Mouse (Mus musculus) limb, embryonic 13.5 days (tissue): ENCODE measurements around the gene Gramd4. TPM values are rescaled to one million over a fixed set of nuclear protein-coding genes. Genes with fewer than 3 reads are reported as not detected.

Experiments
- ATAC-seq: fragments of 200-750 bp; cut with Nextera tagmentation; 2 replicates; pipeline ENCODE4 v1.8.0; 2017; ENCODE audit warnings: low read depth, moderate number of reproducible peaks, moderate TSS enrichment; ENCODE audit not compliant: low FRiP score
- H3K27ac ChIP-seq: fragments of 300-500 bp; sonication (generic); 2 replicates; pipeline ENCODE4 v1.5.1; 2015; ENCODE audit warnings: inconsistent platforms, mild to moderate bottlenecking, moderate library complexity
- H3K27me3 ChIP-seq: fragments of 300-500 bp; sonication (generic); 2 replicates; pipeline ENCODE4 v1.6.1; 2015; ENCODE audit warnings: mild to moderate bottlenecking, inconsistent platforms
- H3K36me3 ChIP-seq: fragments of 300-500 bp; sonication (generic); 2 replicates; pipeline ENCODE4 v1.6.1; 2015; ENCODE audit warnings: inconsistent platforms, mild to moderate bottlenecking, moderate library complexity
- H3K4me1 ChIP-seq: fragments of 300-500 bp; sonication (generic); 2 replicates; pipeline ENCODE4 v1.6.1; 2015; ENCODE audit warnings: inconsistent platforms
- H3K4me2 ChIP-seq: fragments of 300-500 bp; sonication (generic); replicated peaks from 2 replicates; pipeline ENCODE4 v1.6.1; 2015; ENCODE audit warnings: inconsistent platforms, mild to moderate bottlenecking, moderate library complexity
- H3K4me3 ChIP-seq: fragments of 300-500 bp; sonication (generic); 2 replicates; pipeline ENCODE4 v1.5.1; 2015; ENCODE audit warnings: moderate library complexity, mild to moderate bottlenecking, inconsistent platforms
- H3K9ac ChIP-seq: fragments of 300-500 bp; sonication (generic); 2 replicates; pipeline ENCODE4 v1.6.1; 2015; ENCODE audit warnings: mild to moderate bottlenecking, inconsistent platforms
- H3K9me3 ChIP-seq: fragments of 300-500 bp; sonication (generic); 2 replicates; pipeline ENCODE4 v1.6.1; 2016; ENCODE audit warnings: inconsistent platforms
- WGBS: fragments of 180-500 bp; shearing (Covaris S2); methylation state at CpG from one replicate; pipeline ENCODE4 v1.1.7; 2015; 5-methylcytosine and 5-hydroxymethylcytosine counted together
- polyA plus RNA-seq: library from polyadenylated mRNA; unstranded; fragments of >200 nt; fragmentation: Nextera tagmentation; extraction: Ambion mirVana; gene quantifications from 2 replicates; pipeline ENCODE4 v1.2.1, GENCODE M21; 2015

The Gramd4 gene
- polyA plus RNA-seq, 1 experiment from 2014 or later: 15.3 TPM

DNA sequence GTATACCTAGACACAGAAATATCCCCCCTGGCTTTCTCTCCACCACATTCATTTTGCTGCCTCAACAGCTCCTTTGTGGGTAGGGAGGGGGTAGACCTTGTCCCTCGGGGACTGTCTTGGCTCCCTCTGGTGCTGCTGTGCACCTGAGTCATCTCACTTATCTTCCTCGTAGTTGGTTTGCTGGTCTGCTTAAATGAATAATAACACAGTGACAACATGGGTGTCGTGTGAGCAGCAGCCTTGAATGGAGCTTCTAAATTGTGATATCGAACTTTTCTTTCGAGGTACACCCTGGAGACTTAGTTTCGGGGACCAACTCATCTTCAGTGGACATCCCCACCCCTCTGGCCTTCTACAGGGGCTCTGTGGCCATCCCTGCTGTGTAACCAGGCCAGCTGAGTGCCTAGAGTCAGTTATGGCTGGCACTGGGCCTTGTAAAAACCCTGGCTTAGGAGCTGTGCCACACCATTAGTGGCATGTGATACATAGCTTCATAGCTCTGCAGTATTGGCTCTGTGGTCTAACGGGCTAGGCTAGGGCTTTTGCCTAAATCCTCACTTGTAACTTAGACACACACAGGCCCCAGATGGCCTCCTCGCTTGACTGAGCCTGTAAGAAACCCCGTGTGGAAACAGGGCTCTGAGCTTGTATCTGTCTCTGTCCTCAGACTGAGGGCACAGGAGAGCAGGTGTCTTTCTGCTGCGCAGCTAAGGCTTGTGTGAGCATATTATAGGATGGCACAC, 53.0 kb downstream of the Gramd4 start:
- Histone ChIP-seq H3K4me1 (peaks cover 17% of the 10 kb centered on the region), H3K27me3 (no peaks in the 10 kb centered on the region), H3K27ac (no peak overlapping the region), H3K9ac (0 out of 2 replicates have a peak overlapping the region, but pooled peaks have one; percentile 14), H3K4me2 (no peak overlapping the region), H3K9me3 (no peaks in the 10 kb centered on the region), H3K4me3 (no peak overlapping the region), H3K36me3 (peaks cover 7% of the 10 kb centered on the region)
- no peak for ATAC-seq
- WGBS: 79% methylated on average over 10 of the region's 10 CpGs

DNA sequence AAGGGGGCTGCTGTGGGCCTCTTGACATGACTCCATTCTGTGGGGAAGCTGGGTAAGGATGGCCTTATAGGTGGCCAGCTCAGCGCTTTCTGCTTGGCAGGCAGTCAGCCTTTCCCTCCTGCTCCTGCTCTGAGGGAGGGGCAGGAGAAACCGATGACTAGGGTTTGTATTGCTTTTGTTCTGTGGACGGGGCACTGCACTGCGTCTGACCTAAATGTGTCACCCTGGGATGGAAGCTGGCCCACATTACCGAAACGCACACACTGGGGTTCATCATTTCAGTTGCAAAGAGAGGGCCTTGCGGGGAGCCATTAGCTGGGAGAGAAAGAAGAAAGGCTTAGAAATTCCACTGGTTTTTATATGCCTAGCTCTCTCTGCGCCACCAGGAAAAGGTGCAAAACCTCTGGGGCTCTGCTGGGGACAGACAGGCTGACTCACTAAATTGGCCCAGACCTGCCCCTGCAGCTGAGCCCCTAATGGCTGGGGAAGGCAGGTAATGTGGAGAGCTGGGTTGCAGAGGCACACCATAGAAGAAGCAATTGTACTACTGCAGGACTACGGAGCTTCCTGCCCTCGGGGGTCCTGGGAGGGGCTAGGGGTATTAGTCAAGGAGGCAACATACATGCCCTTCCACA, 55.3 kb downstream of the Gramd4 start:
- H3K4me2 ChIP-seq: peak overlapping the region; percentile 37
- peak overlapping the region; percentile 72; the same call in 1 of the 2 replicates for H3K27ac ChIP-seq
- no peaks in the 10 kb centered on the region for H3K27me3 ChIP-seq
- WGBS: 9% methylated on average over 10 of the region's 10 CpGs
- H3K4me1 ChIP-seq: peaks cover 28% of the 10 kb centered on the region
- H3K36me3 ChIP-seq: peaks cover 5% of the 10 kb centered on the region
- no peaks in the 10 kb centered on the region for H3K9me3 ChIP-seq
- ATAC-seq: no peak; the same call in 1 of the 2 replicates
- 0 out of 2 replicates have a peak overlapping the region, but pooled peaks have one; percentile 48 for H3K9ac ChIP-seq
- H3K4me3 ChIP-seq: no peak overlapping the region

DNA sequence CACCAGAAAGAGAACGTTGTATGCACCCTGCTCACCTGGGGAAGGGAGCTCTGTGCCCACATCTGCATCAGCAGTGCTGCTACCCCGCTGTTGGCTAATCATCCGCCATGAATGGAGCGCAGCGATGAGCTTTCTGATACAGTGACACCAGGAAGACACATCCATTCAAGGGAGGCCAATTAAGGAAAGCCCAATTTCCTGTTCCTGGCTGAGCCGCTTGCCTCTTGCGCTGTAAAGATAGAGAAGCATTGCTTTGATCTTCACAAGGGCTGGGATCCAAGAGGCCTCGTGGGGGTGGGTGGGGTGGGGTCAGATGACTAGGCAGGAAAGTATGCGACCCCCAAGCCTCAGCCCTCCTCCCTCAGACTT, 55.8 kb downstream of the Gramd4 start:
- peak overlapping the region; percentile 37 for H3K4me2 ChIP-seq
- peaks cover 5% of the 10 kb centered on the region for H3K36me3 ChIP-seq
- no peak for ATAC-seq
- H3K4me3 ChIP-seq: no peak overlapping the region
- 0 out of 2 replicates have a peak overlapping the region, but pooled peaks have one; percentile 48 for H3K9ac ChIP-seq
- WGBS: 6% methylated on average over 9 of the region's 9 CpGs
- H3K27me3 ChIP-seq: no peaks in the 10 kb centered on the region
- no peaks in the 10 kb centered on the region for H3K9me3 ChIP-seq
- peak overlapping the region; percentile 72; the same call in 1 of the 2 replicates for H3K27ac ChIP-seq
- H3K4me1 ChIP-seq: peaks cover 32% of the 10 kb centered on the region

DNA sequence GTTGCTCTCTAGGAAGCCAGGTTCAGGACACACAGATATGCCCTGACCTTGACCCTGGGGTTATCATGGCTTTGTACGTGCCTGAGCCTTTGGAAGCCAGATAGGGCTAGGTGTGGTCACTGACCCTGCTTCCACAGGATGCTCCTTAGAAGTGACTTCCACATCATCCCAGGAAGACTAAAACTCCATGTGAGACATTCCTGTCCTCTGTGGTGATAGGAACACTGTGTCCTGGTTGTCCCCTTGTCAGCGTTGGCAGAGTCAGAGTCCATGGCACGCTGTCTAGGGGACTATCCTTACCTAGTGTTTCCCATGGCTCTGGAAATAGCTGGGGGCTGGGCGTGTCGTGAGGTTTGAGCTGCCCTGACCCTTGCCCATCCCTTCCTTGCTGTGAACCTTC, 58.9 kb downstream of the Gramd4 start:
- H3K9ac ChIP-seq: no peak overlapping the region
- H3K4me1 ChIP-seq: peaks cover 32% of the 10 kb centered on the region
- H3K4me3 ChIP-seq: no peak overlapping the region
- WGBS: 56% methylated on average over 5 of the region's 5 CpGs
- H3K27me3 ChIP-seq: no peaks in the 10 kb centered on the region
- H3K4me2 ChIP-seq: no peak overlapping the region
- H3K9me3 ChIP-seq: no peaks in the 10 kb centered on the region
- H3K36me3 ChIP-seq: peaks cover 32% of the 10 kb centered on the region
- ATAC-seq: no peak
- H3K27ac ChIP-seq: no peak overlapping the region

DNA sequence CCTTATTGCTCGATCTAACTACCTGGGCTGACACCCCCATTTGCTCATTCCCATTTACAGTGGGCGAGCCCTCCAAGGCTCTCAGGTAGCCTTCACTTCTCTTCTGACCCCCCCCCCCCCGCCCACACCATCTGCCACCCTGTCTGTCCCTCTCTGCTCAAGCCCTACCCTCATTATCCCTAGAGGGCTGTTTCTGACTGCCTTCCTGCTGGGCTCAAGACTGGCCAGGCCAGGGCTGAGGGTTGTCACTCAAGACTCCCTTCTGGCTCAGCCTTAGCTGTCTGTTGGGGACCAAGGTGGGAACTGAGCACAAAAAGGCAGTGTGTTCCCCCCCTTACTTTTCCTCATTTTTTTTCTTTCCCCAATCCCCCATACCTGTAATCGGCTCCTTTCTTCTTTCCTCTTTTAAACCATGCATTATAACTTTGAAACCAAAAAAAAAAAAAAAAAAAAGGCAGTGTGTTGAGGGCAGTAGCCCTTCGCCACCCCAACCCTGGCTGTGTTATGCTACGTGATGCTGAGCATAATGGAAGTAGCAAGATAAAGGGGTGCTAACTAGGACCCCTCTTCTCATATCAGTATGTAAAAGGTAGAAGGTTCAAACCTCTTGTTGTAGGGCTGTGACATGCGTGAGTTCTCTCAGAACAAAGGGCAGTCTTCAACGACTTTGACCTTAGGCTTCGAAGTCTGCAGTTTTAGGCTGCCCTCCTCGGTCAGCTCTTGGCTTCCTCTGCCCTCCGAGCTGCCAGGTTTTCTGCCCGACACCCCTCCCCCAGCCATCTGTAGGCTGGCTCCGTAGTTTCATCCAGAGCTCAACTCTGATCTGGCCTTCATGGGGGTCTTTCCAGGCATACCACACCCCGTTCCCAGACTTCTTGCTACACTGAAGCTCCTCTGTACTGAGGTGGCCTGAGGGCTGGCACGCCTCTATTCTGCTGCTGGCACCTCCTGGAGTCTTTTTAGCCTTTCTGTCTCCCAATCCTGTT, 59.9 kb downstream of the Gramd4 start:
- Histone ChIP-seq H3K36me3 (peaks cover 40% of the 10 kb centered on the region), H3K4me3 (no peak overlapping the region), H3K4me1 (peaks cover 28% of the 10 kb centered on the region), H3K27ac (no peak overlapping the region), H3K4me2 (no peak overlapping the region), H3K9me3 (no peaks in the 10 kb centered on the region), H3K9ac (no peak overlapping the region), H3K27me3 (no peaks in the 10 kb centered on the region)
- 45% methylated on average over 14 of the region's 15 CpGs for WGBS
- no peak for ATAC-seq

DNA sequence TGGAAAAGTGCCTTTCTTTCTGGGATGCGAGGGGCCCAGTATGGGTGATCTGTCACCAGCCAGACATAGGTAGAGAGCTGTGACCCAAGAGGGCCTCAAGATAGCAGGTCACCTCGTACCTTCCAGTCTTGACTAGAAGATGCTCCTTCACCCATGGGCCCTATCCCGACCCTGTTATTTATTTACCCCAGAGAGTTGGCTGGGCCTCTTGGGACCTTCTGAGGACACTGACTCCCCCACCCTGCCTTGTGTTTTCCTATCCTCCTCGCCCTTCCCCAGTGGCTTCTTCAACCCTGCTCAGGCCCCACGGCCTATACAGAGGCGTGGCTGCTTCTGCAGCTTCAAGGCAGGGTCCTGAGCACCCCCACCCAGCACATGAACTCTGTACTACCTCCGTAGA, 61.7 kb downstream of the Gramd4 start:
- H3K27ac ChIP-seq: no peak overlapping the region
- no peaks in the 10 kb centered on the region for H3K9me3 ChIP-seq
- 90% methylated on average over 7 of the region's 7 CpGs for WGBS
- H3K27me3 ChIP-seq: no peaks in the 10 kb centered on the region
- no peak overlapping the region for H3K4me3 ChIP-seq
- H3K4me2 ChIP-seq: no peak overlapping the region
- no peak overlapping the region for H3K9ac ChIP-seq
- H3K36me3 ChIP-seq: peaks cover 53% of the 10 kb centered on the region
- H3K4me1 ChIP-seq: peaks cover 15% of the 10 kb centered on the region
- no peak for ATAC-seq

DNA sequence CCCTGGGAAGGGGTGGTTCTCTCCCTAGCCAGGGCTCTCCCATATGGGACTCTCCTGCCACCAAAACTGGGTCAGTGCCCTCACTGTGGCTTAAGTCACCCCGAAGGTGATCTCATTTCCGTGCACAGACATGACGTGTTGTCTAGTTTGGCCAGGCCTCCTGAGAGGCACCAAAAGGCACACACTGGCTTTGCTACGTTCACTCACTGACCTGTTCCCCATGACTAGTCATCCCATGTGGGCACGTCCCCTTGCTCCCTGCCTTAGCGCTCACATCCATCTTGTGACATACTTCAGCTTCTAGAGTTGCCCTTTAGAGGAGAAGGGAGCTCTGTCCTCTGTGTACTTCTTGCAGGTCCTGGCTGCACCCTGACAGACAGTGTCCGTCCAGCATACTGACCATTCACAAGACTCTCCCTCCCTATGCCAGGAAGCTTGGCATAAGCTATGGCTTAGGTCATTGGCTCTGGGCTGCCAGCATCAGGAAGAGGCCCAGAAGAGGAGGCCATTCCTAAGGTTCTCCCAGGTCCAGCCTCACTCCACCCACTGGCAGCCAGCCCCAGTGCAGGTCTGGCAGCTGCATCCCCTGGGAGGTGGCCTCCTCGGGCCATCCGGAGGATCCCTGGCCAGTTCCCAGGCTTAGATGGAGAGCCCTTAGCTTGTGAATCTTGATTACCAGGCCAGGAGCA, 64.9 kb downstream of the Gramd4 start:
- WGBS: 92% methylated on average over 9 of the region's 9 CpGs
- H3K36me3 ChIP-seq: peaks cover 74% of the 10 kb centered on the region
- no peak for ATAC-seq

DNA sequence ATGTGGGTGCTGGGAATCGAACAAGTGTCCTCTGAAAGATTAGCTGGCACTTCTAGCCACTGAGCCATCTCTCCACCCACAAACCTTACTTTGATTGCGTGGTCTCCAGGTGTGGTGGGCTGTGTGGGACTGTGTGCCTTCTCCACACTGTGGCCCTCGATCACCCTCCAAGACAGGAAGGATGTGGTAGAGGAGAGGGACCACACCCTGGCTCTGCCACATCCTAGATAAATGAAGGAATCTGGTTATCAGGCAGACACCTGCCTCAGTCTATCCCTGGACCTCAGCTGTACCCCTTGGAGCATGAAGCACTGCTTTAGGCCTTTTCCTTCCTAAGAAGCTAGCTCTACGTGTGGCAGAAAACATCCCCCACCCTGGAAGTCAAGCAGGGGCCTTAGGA, 65.9 kb downstream of the Gramd4 start:
- no peaks in the 10 kb centered on the region for H3K4me1 ChIP-seq
- ATAC-seq: no peak
- 90% methylated on average over 4 of the region's 4 CpGs for WGBS
- no peak overlapping the region for H3K27ac ChIP-seq
- H3K36me3 ChIP-seq: peaks cover 81% of the 10 kb centered on the region
- no peak overlapping the region for H3K9ac ChIP-seq
- no peak overlapping the region for H3K4me3 ChIP-seq
- no peak overlapping the region for H3K4me2 ChIP-seq
- no peaks in the 10 kb centered on the region for H3K27me3 ChIP-seq
- H3K9me3 ChIP-seq: no peaks in the 10 kb centered on the region

More for the DNA sequence above, 64.9 kb downstream of the Gramd4 start:
- Histone ChIP-seq H3K27ac (no peak overlapping the region), H3K27me3 (no peaks in the 10 kb centered on the region), H3K9me3 (no peaks in the 10 kb centered on the region), H3K4me3 (no peak overlapping the region), H3K4me1 (peaks cover 9% of the 10 kb centered on the region), H3K4me2 (no peak overlapping the region), H3K9ac (no peak overlapping the region; the same call in 1 of the 2 replicates)

DNA sequence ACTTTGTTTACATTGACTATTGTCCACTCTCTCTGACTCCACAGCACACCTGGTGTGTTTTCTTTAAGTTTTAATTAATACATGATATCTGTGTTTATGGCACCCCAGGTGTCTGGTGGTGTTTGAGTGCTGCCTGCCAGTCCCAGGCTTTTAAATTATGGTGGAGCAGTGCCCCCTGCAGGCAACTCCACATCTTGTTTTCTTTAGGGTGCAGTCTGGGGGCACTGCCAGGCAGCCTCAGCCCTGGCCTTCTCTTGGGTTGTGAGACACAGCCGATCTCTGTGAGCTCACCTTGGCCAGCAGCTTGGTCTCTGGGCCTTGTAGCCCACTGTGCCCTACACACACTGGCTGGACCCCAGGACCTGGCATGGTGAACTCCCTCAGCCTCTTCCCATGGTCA, 66.9 kb downstream of the Gramd4 start:
- Histone ChIP-seq H3K27me3 (no peaks in the 10 kb centered on the region), H3K9ac (no peak overlapping the region), H3K27ac (no peak overlapping the region), H3K9me3 (no peaks in the 10 kb centered on the region), H3K4me3 (no peak overlapping the region), H3K36me3 (peaks cover 82% of the 10 kb centered on the region), H3K4me2 (no peak overlapping the region), H3K4me1 (no peaks in the 10 kb centered on the region)
- no peak for ATAC-seq
- 68% methylated on average over 1 of the region's 1 CpGs for WGBS

DNA sequence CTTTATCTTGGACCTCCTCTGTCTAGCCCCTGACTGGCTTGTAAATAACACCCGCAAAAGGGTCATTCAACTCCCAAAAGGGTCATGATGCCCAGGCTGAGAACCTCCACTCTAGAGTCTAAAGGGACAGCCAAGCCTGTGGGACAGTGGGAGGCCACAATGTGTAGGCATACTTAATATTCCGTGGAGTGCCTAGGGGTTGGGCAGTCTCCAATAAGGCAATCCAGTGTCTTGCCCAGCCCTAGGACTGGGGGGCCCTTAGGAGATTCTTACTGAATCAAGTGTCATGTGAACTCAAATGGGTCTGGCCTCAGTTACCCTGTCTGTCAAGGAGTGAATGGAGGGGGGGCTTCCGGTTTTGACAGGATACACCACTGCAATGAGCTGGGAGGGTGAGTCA, 71.5 kb downstream of the Gramd4 start:
- Histone ChIP-seq H3K4me2 (no peak overlapping the region), H3K4me1 (no peaks in the 10 kb centered on the region), H3K9ac (no peak overlapping the region), H3K36me3 (peaks cover 85% of the 10 kb centered on the region), H3K27ac (no peak overlapping the region), H3K27me3 (no peaks in the 10 kb centered on the region), H3K4me3 (no peak overlapping the region), H3K9me3 (no peaks in the 10 kb centered on the region)
- no peak for ATAC-seq
- 90% methylated on average over 3 of the region's 3 CpGs for whole genome bisulfite sequencing

DNA sequence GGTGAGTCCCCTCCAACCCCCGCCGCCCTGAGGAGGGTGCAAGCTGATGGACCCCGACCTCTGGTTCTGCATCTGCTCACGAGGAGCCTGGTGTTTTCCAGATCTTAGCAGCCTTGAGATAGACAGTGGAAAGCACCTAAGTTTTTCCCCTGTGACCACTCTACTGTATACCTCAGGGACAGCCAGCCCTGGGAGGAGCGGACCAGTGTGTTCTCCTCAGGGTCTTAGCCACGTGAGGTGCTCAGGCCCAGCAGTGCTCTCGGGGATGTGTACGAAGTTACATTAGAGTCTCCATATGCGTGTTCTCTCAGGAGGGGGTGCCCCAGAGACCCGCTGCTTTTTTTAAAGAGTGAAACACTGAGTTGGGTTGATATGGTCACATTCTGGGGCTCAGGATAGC, 73.2 kb downstream of the Gramd4 start:
- no peaks in the 10 kb centered on the region for H3K9me3 ChIP-seq
- 94% methylated on average over 10 of the region's 10 CpGs for WGBS
- H3K4me2 ChIP-seq: no peak overlapping the region
- H3K9ac ChIP-seq: no peak overlapping the region
- no peak for ATAC-seq
- H3K4me3 ChIP-seq: no peak overlapping the region
- no peak overlapping the region for H3K27ac ChIP-seq
- peaks cover 86% of the 10 kb centered on the region for H3K36me3 ChIP-seq
- no peaks in the 10 kb centered on the region for H3K4me1 ChIP-seq
- no peaks in the 10 kb centered on the region for H3K27me3 ChIP-seq
